Mouse (Mus musculus): ENCODE measurements around the gene Cul9.

Cul9 gene

DNA sequence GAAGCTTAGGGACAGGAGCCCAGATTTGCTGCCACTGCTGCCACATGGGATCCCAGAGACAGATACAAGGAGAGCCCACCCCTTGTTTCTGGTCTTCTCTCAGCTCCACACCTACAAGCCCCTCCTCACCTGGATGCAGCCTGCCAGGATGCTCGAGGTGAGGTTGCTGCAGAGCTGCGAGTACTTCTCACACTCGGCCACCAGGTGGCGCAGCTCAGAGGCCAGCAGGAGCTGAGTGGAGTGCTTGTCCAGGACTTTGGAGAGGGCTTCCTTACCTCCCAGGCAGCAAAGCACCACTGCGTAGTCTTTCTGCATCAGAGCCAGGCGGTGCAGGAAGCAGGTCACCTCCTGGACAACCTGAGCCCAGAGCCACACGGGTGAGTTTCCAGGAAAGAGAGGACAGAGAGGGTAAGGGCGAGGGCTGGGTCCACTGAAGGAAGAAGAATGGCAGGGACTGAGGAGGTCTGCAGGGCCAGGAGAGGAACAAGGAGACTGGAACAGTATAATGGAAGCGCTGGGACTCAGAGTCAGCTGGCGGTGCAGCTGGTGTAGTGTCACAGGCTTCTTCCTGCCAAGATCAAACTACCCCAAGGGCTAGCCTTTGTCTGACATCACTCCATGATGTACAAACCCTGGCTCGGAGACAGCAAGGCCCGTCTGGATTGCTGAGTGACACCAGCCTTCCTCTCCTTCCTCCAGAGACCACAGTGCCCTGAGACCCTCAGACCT lies 20.4 kb downstream of the Cul9 start:
- no peaks in the 10 kb centered on the region for H3K9me3 ChIP-seq (ENCODE audit: low read length)
- peak overlapping the region; percentile 35; the same call in 1 of the 2 replicates for H3K4me3 ChIP-seq (replicated peaks; ENCODE audit: low read length)
- TF ChIP-seq CTCF (conservative IDR thresholded peaks at IDR 0.05; ENCODE audit: low read length) (peak; percentile 95), NANOG (IDR thresholded peaks at IDR 0.05; ENCODE audit: borderline replicate concordance, low read length) (no peak)
- no peaks in the 10 kb centered on the region for H3K36me3 ChIP-seq (ENCODE audit: insufficient read depth, low read length)
- H3K27me3 ChIP-seq (ENCODE audit: insufficient read depth, low read length) = peaks cover 61% of the 10 kb centered on the region
- H3K4me1 ChIP-seq (replicated peaks; ENCODE audit: low read depth, low read length) = peaks cover 30% of the 10 kb centered on the region

DNA sequence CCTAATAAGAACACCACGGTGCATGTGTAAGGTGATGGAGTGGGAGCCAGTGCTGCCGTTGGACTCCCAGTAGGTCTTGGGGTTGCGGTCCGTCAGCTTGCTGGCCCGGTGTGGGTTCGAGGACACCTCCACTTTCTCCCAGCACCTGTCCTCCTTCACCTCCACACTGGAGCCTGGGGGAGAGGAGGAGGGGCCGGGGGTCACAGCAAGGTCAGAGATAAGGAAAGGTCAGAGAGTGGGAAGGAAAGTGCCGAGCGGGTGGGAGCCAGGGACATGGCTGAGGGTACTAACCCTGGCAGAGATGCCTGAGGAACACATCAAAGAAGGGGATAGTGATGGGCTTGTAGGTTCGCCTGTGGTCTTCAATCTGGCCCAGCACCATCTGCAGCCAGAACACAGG lies 21.1 kb downstream of the Cul9 start:
- no peaks in the 10 kb centered on the region for H3K9me3 ChIP-seq (ENCODE audit: low read length)
- peaks cover 37% of the 10 kb centered on the region for H3K4me1 ChIP-seq (replicated peaks; ENCODE audit: low read depth, low read length)
- no peak for TF ChIP-seq CTCF (conservative IDR thresholded peaks at IDR 0.05; ENCODE audit: low read length)
- TF ChIP-seq NANOG (IDR thresholded peaks at IDR 0.05; ENCODE audit: borderline replicate concordance, low read length) = no peak
- no peak for TF ChIP-seq POU5F1 (IDR thresholded peaks at IDR 0.05; ENCODE audit: borderline replicate concordance, low read length)
- H3K4me3 ChIP-seq (replicated peaks; ENCODE audit: low read length) = no peak overlapping the region
- H3K36me3 ChIP-seq (ENCODE audit: insufficient read depth, low read length) = no peaks in the 10 kb centered on the region
- peaks cover 68% of the 10 kb centered on the region for H3K27me3 ChIP-seq (ENCODE audit: insufficient read depth, low read length)

DNA sequence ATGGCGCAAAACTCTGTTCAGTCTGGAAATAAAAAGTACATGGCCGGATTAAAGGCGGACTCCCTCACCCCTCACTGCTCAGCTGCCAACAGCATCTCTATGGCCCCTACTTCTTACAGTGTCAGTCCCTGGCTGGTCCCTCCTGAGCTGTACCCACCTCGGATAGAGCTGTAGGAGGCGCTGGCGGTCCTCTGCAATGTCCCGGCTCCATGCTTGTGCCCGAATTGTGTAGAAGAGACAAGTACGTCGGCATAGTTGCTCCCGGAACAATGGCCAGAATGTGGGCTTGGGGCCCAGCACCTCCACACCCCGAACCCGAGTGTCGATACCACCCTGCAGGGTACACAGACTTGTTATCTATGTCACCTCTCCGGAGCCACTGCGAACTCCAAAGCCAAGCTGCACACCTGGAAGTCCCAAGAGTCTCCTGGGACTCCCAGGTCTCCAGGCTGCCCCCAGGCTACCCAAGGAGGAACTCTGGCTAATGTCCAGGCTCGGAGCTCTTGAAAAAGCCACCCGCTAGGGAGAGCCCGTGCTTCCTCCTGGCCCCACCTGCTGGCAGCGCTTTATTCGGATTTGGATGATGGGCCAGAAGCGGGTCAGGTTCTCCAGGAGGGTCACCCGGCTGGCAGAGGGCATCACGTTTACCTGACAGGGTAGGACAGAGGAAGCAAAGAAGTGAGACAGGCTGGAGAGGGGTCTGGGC lies 24.1 kb downstream of the Cul9 start:
- Histone ChIP-seq H3K9me3 (ENCODE audit: low read length) (no peaks in the 10 kb centered on the region), H3K4me3 (replicated peaks; ENCODE audit: low read length) (peak overlapping the region; percentile 67), H3K36me3 (ENCODE audit: insufficient read depth, low read length) (no peaks in the 10 kb centered on the region), H3K27me3 (ENCODE audit: insufficient read depth, low read length) (peaks cover 69% of the 10 kb centered on the region), H3K4me1 (replicated peaks; ENCODE audit: low read depth, low read length) (peaks cover 41% of the 10 kb centered on the region)
- TF ChIP-seq CTCF (conservative IDR thresholded peaks at IDR 0.05; ENCODE audit: low read length) = peak; percentile 44
- TF ChIP-seq POU5F1 (IDR thresholded peaks at IDR 0.05; ENCODE audit: borderline replicate concordance, low read length) = no peak

DNA sequence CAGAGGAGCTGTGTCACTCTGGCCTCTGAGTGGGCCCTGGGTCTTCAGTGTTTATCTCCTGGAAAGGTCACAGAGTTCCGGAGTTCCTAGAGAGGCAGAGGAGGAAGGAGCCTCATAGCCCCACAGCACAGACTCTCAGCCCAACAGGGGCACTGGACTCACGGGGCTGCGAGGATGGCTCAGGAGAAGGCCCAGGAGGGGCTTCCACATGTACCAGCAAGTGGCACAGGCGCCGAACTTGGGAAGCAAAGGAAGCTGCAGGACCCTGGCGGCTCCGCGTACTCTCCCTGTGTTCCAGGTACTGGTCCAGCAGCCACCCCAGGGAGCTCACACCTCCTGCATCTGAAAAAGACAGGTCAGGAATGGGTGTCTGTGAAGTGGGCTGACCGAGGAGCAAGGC lies 25.0 kb downstream of the Cul9 start:
- TF ChIP-seq CTCF (conservative IDR thresholded peaks at IDR 0.05; ENCODE audit: low read length) = no peak
- Histone ChIP-seq H3K27me3 (ENCODE audit: insufficient read depth, low read length) (peaks cover 64% of the 10 kb centered on the region), H3K36me3 (ENCODE audit: insufficient read depth, low read length) (no peaks in the 10 kb centered on the region), H3K4me1 (replicated peaks; ENCODE audit: low read depth, low read length) (peaks cover 37% of the 10 kb centered on the region), H3K9me3 (ENCODE audit: low read length) (no peaks in the 10 kb centered on the region), H3K4me3 (replicated peaks; ENCODE audit: low read length) (peak overlapping the region; percentile 67)

DNA sequence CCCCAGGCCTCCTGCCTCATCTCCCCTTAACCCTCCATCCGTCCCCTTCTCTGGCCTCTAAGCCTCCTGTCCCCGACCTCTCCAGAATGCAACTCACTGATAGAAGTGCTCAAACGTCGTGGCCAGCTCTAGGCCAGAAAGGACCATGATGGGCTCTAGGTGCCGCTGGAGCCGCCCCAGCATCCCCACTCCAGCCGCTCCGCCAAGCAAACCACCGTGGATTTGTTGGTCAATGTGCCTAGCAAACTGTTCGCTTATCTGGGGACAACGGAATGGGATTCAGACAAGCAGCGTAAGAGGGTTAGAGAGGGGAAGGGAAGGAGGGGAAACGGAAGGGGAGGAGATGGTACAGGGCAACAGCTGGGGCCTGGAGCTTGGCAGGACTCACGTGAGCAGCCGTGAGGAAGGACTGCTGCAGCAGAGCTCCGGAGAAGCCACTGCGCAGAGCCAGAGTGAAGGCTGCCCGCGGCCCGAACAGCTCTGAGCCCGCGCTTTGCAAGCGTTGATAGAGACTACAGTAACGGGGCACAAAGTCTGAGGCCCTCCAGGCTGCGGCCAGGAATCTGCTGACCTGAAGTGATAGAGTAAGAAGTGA lies 25.7 kb downstream of the Cul9 start:
- no peak for TF ChIP-seq CTCF (conservative IDR thresholded peaks at IDR 0.05; ENCODE audit: low read length)
- TF ChIP-seq NANOG (IDR thresholded peaks at IDR 0.05; ENCODE audit: borderline replicate concordance, low read length) = no peak
- no peak for TF ChIP-seq POU5F1 (IDR thresholded peaks at IDR 0.05; ENCODE audit: borderline replicate concordance, low read length)
- H3K4me1 ChIP-seq (replicated peaks; ENCODE audit: low read depth, low read length) = peaks cover 32% of the 10 kb centered on the region
- H3K36me3 ChIP-seq (ENCODE audit: insufficient read depth, low read length) = no peaks in the 10 kb centered on the region
- H3K27me3 ChIP-seq (ENCODE audit: insufficient read depth, low read length) = peaks cover 63% of the 10 kb centered on the region
- H3K4me3 ChIP-seq (replicated peaks; ENCODE audit: low read length) = peak overlapping the region; percentile 67
- H3K9me3 ChIP-seq (ENCODE audit: low read length) = no peaks in the 10 kb centered on the region

DNA sequence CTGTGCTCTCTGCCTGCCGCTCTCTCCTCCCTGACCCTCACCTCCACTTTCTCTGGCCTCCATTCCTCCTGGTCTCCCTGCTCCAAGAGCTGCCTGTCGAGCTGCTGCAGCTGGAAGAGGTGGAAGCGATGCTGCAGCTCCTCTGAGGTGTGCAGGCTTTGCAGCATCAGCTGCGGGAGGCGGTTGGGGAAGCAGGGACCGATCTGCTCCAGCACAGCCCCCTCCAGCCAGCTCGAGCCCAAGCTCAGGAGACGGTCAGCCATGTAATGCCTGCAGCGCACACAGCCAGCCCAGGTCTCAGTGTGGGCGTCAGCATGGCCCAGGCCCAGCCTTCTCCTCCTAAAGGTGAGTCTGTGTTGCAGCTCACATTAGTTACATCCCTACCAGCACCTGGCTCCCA lies 26.2 kb downstream of the Cul9 start:
- Histone ChIP-seq H3K4me3 (replicated peaks; ENCODE audit: low read length) (peak overlapping the region; percentile 67), H3K36me3 (ENCODE audit: insufficient read depth, low read length) (no peaks in the 10 kb centered on the region), H3K27me3 (ENCODE audit: insufficient read depth, low read length) (peaks cover 59% of the 10 kb centered on the region), H3K4me1 (replicated peaks; ENCODE audit: low read depth, low read length) (peaks cover 32% of the 10 kb centered on the region), H3K9me3 (ENCODE audit: low read length) (no peaks in the 10 kb centered on the region)
- no peak for TF ChIP-seq CTCF (conservative IDR thresholded peaks at IDR 0.05; ENCODE audit: low read length)
- TF ChIP-seq NANOG (IDR thresholded peaks at IDR 0.05; ENCODE audit: borderline replicate concordance, low read length) = no peak
- no peak for TF ChIP-seq POU5F1 (IDR thresholded peaks at IDR 0.05; ENCODE audit: borderline replicate concordance, low read length)

DNA sequence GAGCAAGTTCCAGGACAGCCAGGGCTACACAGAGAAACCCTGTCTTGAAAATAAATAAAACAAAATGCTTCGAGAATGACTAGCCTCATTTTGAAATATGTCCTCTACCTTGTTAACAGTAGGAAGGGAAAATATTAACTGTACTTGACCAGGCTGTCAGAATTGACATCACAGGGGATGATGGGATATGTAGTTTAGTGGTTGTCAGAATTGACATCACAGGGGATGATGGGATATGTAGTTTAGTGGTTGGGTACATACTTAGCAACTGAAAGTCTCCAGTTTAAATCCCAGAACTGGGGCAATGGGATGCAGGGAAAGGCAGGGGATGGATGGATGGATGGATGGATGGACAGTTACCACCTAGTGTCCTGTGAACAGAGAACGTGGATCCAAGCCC lies 32.9 kb downstream of the Cul9 start:
- Histone ChIP-seq H3K36me3 (ENCODE audit: insufficient read depth, low read length) (no peaks in the 10 kb centered on the region), H3K27me3 (ENCODE audit: insufficient read depth, low read length) (no peaks in the 10 kb centered on the region), H3K9me3 (ENCODE audit: low read length) (no peaks in the 10 kb centered on the region), H3K4me3 (replicated peaks; ENCODE audit: low read length) (no peak overlapping the region), H3K4me1 (replicated peaks; ENCODE audit: low read depth, low read length) (peaks cover 8% of the 10 kb centered on the region)
- TF ChIP-seq NANOG (IDR thresholded peaks at IDR 0.05; ENCODE audit: borderline replicate concordance, low read length) = no peak
- TF ChIP-seq POU5F1 (IDR thresholded peaks at IDR 0.05; ENCODE audit: borderline replicate concordance, low read length) = no peak

DNA sequence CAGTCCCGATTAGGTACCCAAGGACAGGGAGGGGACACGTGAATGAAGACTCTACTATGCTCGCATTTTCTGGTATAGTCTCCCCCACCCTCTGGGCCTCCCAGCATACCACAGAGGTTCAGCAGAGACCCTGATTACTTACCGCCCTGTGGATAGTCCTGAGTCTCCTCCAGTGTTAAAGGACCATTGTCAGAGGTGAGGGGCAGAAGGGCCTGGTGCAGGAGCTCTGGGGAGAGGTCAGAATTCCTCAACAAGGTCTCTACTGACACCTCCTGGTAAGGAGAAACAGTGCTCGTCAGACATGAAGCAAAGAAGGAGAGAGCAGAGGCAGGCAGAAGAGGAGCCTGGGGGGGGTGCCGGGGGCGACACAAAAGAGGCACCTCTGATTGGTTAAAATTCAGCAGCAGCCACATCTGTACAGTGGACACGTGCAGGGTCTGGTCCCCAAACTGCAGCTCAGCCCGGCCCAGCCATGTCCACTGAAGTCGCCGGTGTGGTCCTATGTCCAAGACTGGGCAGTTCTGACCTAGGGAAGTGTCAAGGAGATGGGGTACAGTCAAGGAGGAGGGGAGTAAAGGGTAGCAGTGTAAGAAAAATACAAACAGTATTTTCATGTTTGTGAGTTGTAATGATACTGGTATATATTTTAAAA lies 35.0 kb downstream of the Cul9 start:
- Histone ChIP-seq H3K27me3 (ENCODE audit: insufficient read depth, low read length) (no peaks in the 10 kb centered on the region; the same call in 1 of the 2 replicates), H3K36me3 (ENCODE audit: insufficient read depth, low read length) (no peaks in the 10 kb centered on the region), H3K4me3 (replicated peaks; ENCODE audit: low read length) (no peak overlapping the region), H3K4me1 (replicated peaks; ENCODE audit: low read depth, low read length) (peaks cover 8% of the 10 kb centered on the region), H3K9me3 (ENCODE audit: low read length) (no peaks in the 10 kb centered on the region)
- no peak for TF ChIP-seq NANOG (IDR thresholded peaks at IDR 0.05; ENCODE audit: borderline replicate concordance, low read length)
- peak; percentile 32 for TF ChIP-seq CTCF (conservative IDR thresholded peaks at IDR 0.05; ENCODE audit: low read length)
- no peak for TF ChIP-seq POU5F1 (IDR thresholded peaks at IDR 0.05; ENCODE audit: borderline replicate concordance, low read length)
